Mouse (Mus musculus): ENCODE data around the gene Ube2c.

The Ube2c gene

DNA sequence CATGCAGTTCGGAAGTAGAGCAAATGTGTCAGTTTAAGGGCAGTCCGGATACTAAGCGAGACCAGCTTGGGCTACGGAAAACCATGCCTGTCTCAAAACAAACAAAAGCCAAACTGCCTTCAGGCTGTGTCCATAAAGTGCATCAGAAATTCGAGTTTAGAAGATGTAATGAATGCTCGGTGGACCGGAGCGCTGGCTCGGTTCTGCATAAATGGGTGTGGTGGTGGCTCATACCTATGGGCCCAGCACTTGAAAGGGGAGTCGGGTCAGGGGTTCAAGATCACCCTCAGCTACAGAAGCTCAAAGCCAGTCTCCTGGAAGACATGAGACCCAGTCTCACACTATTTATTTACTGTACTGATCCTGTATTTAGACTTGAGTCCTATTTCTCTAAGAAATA, 18.1 kb downstream of the Ube2c start:
- no peak for DNase-seq (ENCODE audit: low spot score)

DNA sequence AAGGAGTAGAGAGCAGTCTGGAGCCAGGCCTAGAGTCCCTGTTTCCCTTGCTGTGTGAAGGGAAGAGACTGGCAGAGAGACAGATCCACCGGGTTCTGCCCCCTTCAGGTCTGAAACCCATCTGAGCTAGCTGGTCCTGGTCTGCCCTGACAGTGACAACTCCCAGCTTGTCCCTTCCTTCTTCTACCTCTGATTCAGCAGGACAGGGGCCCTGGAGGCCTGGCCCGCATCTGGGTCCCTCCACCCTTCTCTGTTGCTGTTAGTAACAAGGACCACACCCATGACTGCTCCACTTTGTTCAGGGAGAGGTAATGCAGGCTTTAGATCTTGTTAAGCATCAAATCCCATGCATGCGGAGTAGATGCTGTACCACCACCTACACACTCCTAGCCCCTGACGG, 18.7 kb downstream of the Ube2c start:
- peak; percentile 44 for DNase-seq (ENCODE audit: low spot score)

DNA sequence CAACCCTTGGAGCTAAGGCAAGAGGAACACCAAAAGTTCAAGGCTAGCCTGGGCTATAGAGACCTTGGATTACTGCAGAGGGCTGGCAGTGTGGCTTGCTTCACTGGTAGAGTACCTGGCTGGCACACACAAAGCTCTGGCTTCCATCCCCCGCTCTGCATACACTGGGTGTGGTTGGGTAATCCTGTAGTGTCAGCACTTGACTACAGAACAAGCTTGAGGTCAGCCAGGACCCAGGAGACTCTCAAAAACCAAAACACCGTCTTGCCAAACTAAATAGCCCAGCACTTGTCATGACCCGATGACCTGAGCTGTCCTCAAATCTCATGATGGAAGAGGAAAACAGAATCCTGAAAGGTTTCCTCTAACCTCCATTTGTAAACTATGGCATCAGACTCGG, 20.8 kb downstream of the Ube2c start:
- DNase-seq (ENCODE audit: low spot score), result no peak

DNA sequence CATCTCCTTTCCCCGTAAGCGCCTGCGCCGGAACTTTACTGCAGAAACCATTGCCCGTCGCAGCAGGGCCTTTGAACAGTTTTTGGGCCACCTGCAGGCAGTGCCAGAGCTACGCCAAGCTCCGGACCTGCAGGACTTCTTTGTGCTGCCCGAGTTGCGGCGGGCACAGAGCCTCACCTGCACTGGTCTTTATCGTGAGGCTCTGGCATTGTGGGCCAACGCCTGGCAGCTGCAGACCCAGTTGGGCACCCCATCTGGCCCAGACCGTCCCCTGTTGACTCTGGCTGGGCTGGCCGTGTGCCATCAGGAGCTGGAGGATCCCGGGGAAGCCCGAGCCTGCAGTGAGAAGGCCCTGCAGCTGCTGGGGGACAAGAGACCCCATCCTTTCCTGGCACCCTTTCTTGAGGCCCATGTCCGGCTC, 22.2 kb downstream of the Ube2c start:
- DNase-seq (ENCODE audit: low spot score), result no peak

DNA sequence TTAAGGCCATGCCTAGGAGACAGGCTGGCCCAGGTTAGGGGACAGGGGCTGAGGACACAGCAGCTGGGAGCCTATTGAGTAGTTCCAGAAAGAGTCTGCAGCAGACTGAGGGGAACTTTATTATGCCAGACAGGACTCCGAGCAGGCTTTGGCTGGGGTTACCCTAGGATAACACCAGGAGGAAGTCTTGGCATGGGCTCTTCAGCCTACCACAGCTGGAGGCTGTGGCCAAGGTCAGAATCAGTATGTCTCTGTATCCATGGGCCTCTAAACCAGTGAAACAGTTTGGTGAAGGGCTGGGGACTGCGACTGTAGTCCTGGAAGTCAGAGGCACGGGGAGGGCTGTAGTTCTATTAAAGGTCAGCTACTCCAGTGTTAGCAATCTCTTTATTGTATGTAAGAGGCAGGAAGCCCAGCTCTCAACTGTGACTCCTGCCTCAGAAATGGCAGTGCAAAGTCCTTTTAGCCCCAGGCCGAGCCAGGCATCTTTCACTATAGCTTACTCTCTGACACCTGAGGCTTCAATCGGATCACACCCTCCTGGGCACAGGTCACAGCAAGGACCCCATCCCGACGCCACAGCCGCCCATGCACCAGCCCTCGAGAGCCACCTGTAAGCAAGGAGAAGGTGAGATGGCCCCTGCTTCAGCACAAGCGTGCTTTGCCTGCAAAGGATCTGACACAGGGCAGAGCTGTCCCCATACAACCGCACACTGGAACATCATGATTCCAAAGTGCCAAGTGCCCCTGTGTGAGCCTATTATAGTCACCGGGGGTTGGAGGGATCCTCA, 22.9 kb downstream of the Ube2c start:
- DNase-seq (ENCODE audit: low spot score), result no peak

DNA sequence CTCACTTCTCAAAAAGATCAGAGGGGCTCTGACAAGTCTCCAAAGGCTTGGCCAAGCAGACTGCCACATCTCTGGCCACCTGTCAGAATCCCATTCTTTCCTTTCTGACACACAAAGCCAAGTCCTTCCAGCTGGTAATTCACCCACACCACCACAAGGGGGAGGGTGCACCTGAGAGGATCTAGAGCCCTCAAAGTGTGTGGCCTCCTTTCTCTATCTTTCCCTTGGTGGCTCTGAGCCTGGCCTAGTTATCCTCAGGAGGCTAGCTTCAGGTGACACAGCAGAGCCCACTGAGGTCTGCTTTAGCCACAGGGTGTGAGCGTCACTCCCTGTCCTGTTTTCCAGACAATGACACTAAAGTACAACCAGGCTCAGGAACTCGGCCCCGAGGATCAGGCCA, 23.5 kb downstream of the Ube2c start:
- peak; percentile 61 for DNase-seq (ENCODE audit: low spot score)

DNA sequence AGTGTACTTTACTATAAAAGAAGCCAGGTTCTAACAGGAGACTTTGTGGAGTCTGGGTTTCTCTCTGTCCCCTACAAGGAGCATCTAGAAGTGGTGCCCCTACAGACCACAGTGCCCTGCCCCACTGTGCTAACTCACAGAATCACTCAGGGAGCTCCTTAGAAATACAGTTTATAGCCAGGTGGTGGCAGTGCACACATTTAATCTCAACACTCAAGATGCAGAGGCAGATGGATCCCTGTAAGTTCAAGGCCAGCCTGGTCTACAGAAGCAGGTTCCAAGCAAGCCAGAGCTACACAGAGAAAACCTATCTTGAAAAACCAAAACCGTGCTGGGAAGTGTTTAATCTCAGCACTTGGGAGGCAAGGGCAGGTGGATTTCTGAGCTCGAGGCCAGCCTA, 24.1 kb downstream of the Ube2c start:
- no peak for DNase-seq (ENCODE audit: low spot score)

DNA sequence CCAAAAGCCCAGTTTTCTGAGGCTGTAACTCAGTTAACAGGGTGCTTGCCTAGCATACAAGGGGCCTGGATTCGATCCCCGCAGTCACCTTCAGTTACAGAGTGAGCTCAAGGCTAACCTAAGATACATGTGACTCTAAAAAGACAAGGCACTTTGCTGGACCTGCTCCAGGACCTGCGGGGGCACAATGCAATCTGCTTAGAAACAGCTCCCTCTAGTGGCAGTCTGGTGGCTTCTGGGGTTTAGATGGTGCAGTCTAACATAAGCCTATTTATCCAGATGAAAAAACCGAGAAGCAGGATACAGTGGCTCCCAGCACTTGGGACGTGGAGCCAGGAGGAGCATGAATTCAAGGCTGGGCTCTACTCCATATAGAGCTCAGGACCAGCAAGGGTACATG, 24.6 kb downstream of the Ube2c start:
- peak; percentile 83 for DNase-seq (ENCODE audit: low spot score)

DNA sequence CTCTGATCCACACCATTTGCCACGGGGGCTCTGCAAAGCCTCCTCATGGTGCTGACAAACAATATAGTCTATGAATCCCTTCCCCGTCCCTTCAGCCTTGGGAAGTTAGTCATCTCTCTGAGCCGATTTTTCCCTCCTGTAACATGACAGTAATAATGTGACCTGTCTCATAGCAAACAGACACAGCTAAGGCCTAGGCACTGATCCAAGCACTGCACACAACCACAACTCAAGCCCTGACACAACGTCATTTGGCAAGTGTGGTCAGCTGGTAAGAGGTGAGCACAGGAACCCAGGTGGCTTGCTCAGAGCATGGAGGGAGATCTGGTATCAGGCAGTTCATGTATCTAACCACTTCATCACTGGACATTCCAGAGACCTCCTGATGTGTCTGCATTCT, 26.2 kb downstream of the Ube2c start:
- DNase-seq (ENCODE audit: low spot score), result no peak

DNA sequence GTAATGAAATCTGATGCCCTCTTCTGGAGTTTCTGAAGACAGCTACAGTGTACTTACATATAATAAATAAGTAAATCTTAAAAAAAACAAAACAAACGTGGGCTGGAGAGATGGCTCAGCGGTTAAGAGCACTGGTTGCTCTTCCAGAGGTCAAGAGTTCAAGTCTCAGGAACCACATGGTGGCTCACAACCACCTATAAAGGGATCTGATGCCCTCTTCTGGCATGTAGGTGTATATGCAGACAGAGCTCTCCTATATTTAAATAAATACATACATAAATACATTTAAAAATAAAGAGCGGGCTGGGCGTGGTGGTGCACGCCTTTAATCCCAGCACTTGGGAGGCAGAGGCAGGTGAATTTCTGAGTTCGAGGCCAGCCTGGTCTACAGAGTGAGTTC, 28.9 kb downstream of the Ube2c start:
- DNase-seq (ENCODE audit: low spot score), result peak; percentile 21

DNA sequence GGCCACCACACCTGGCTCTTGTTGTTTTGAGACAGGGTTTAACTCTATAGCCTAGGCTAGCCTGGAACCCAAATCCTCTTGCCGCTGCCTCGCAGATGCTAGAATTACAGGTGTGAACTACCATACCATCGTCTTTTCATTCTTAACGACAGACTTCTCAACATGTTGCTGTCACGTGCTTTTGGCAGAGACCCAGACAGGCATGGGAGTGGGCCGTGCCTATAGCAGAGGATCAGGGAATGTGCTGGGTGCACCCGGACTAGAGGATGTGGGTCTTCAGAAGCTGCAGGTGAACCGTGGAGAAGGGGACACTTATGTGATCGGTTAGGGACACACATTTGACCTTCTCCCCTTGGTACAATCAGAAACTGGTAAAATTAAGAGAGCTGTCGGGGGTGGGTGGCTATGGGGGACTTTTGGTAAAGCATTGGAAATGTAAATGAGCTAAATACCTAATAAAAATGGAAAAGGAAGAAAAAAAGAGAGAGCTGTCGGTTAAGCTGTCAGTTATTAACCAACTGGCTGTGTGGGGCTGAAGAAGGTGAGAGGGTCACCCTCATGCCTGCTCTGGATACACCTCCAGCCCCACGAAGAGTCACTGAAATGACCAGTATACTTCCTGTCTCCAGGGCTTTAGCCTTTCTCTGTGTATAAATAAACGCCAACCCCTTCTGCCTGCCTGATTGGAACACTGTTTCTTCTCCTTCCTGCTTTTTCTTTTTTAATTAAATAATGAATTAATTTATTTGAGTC, 30.7 kb downstream of the Ube2c start:
- no peak for DNase-seq (ENCODE audit: low spot score)

DNA sequence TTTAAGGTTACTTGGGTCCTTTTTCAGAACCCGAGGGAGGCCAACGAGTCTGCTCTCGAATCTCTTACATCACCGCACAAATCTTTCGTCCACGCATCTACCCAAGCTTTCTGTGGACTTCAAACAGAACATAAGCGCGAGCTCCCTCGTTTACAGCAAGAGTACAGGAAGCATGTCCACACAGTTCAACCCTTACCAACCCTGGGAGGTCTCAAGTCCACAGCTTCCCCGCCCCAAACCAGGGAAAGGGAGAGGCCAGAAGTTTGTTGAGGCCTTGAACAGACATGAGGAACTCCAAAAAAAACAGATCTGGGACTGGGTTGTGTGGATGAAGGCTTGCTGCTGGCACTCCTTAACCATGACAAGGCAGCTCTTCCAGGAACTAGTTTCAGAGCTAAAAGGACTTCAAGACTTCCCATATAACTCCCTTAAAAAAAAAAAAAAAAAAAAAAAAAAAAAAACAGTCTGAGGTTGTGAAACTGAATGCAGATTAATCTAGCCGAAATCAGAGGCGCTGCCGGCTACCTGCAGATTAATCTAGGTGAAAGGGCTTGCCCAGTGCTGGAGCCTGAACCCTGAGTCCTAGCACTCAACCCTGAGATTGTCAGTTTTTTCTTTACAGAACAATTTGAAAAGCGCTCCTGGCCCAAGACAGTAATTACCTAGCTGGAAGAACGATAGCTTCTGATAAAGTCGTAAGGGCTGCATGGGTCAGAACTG, 33.7 kb downstream of the Ube2c start:
- no peak for DNase-seq (ENCODE audit: low spot score)

DNA sequence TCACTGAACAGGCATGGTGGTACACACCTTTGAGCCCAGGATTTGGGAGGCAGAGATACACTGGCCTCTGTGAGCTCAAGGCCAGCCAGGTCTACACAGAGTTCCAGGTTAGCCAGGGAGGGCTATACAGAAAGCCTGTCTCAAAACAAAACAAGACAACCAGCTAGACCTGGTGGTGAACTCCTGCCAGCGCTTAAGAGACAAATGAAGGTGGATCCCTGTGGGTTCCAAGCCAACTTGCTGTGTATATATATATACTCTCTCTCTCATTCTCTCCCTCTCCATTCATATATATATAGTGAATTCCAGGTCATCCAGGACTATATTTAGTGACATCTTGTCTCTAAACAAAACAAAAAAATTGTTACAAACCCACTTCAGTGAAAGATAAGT, 34.2 kb downstream of the Ube2c start:
- DNase-seq (ENCODE audit: low spot score), result peak; percentile 23

DNA sequence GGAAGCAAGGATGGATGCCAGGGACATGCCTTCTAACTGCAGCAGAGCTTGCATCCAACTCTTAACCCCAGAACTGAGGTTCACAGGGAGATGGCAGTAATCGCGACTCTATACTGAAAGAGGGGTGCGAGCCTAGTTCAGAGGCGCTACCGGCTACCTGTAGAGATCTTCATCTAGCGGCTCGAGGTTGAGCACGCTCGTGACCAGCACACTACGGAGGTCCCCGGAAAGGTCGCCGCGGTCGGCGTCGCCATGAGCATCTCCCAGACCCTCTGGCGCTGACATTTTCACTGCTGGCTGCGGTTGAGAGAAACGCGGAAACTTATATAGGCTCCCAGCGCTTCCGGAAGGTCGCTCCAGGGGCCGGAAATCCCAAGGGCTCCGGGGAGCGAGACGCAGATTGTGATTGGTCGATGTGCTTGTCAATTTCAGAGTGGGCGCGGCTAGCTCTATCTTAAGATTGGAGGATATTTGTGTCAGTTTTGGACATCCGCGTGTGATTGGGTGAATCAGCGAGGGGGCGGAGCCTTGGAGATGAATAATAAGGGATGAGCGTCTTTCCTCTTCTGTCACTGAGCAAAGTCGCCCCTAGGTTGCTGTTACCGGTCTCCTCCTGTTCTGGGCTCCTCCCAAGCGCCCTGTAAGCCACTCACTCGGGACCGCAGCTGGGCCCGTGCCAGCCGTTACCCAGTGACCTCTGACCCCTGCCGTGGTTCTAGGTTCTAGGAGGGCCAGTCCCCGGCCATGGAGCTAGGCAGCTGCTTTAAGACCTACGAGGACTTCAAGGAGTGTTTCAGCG, 35.0 kb downstream of the Ube2c start, which contains the start of the genes Acot8 and Zswim3:
TSS of gene Acot8 (minus strand) at position 350 of the 799 bp plus-strand sequence.
TSS of gene Zswim3 (plus strand) at position 566 of the 799 bp plus-strand sequence.
- DNase-seq (ENCODE audit: low spot score), result peak; percentile 100

DNA sequence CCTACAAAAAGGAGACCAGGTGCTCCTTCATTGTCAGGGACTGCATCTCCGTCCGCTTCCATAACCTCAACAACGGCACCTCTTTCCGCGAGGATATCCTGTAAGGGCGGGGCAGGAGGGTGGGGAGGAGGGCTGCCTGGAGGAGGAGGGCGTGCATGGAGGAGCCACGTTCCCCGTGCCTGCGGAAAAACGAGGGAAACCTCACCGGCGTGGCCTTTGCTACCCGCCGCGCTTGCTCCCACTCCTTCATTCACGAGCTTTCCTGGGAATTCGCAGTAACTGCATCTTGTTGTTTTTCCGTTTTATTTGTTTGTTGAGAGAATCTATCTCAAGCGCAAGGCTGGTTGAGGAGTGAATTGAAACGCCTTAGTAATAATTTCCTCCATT, 35.6 kb downstream of the Ube2c start:
- DNase-seq (ENCODE audit: low spot score), result no peak

DNA sequence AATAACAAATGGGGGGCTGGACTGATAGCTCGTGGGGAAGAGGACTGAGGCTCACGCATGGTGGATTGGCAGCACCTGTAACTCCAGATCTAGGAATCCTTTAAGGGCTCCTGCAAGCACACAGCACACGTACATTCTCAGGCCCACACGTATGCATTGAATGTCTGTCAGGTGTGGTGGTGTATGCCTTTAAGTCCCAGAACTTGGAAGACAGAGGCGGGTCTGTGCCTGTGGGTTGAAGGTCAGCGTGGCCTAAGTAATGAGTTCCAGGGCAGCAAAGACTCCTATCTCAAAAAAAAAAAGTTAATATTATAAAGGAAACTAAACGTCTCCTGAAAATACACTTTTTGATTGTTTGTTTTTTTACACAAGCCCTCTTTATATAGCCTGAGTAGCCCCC, 36.9 kb downstream of the Ube2c start:
- no peak for DNase-seq (ENCODE audit: low spot score)

DNA sequence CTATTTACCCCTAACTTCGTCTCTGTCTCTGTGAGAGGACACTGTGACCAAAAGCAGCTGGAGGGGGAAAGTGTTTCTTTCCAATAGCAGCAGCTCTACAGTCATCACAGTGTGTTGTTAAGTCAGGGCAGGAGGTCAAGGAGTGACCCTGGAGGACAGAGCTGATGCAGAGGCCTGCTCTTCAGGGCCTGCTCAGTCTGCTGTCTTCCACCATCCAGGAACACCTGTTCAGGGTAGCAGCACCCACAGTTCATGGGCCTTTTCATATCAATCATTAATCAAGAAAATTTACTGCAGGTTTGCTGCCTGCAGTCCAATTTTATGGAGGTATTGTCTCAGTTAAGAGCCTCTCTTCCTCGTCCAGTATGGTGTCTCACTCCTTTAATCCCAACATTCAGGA, 43.9 kb downstream of the Ube2c start:
- no peak for DNase-seq (ENCODE audit: low spot score)

DNA sequence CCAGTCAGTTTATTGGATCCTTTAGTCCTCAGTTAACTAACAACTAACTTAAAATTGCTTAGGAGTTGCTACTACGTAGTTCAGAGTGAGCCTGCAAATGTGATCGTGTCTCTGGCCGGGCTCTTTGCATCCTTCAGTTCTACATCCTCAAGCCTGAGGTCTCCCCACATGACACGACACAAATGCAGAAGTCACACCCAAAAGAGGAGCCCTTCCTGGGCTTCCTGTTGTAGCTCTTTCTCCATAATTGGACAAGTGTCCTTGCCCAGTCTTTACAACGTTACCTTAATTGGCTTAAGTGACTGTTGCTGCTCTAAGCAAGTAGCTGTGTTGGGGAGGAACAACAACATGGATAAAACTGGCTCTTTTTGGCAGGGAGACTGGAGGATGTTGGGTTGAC, 45.6 kb downstream of the Ube2c start:
- DNase-seq (ENCODE audit: low spot score), result no peak

DNA sequence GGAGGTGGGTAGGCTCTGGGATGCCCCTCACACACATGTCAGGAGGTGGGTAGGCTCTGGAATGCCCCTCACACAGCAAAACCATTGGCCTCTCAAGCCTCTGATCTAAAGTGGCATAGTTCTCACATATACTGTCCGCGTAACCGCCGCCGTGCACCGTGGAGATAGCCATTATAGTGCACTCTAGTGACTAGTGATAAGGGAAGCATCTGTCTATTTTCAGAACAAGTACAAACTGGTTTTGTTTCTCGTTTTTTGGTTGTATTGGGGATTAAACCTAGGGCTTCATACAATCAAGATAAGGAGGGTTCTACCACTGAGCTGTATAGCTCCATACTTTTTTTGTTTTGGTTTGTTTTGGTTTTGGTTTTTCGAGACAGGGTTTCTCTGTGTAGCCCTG, 46.1 kb downstream of the Ube2c start:
- peak; percentile 44 for DNase-seq (ENCODE audit: low spot score)

DNA sequence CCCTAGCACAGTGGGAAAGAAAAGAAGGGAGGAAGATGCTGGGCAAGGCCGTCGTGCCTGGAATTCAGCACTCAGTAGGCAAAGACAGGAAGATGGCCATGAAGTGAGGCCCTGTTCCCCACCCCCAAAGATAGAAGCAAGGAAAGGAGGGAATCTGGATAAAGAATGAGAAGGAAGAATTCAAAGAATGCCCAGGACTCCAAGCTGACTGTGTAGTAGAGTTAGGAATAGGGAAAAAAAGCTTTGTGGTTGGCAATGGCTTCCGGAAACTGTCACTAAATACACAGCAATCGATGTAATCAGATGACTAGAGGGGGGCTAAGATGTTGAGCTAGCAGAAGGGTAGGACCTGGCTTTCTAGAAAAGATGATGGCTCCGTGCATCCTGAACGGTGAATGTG, 47.5 kb downstream of the Ube2c start:
- no peak for DNase-seq (ENCODE audit: low spot score)

DNA sequence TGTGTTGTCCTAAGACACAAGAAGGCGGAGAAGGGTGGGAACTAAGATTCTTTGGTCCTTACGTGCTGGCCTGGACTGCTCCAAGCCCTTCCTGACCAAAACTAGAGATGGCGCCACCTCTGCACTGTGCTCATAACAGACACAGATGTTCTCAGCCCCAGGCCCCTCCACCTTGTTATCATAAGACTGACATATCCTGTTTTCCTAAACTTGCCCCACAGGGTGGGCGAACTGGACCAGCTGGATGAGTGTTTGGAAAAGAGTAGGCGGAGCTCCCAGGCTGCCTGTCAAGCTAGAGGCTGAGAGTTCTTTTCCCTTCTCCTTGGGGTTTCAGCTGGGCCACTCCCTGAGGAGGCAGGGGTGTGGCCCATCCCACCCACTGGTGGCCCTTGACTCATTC, 48.0 kb downstream of the Ube2c start:
- DNase-seq (ENCODE audit: low spot score), result no peak

DNA sequence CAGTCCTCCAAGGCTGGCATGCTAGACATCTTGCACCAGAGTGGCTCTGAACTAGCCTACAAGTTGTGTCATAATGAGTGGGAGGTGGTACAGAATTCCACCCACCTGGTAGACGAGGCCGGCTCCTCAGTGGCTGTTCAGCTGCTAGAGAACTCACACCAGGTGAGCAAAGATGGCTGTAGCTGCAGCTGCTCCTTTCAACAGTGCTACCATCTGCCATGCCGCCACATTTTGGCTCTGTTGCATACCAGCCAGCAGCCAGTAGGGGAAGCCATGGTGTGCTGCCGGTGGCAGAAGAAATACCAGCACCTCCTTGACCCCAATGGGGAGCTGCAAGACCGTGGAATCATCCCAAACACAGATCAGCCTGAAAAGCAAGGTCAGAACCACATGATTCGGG, 51.4 kb downstream of the Ube2c start:
- no peak for DNase-seq (ENCODE audit: low spot score)

Data from c-Kit-positive CD71-positive TER-119-positive erythroid progenitor cells, embryonic 14.5 days (primary cell).